Mouse (Mus musculus) thymus, postnatal 14 days (tissue): ENCODE data around the gene Pkp4.
"Not testable (repeated sequence)": the region's sequence is repeated elsewhere in the genome, so short reads cannot be mapped to it uniquely, and the experiment has no call there.

Experiments used
- DNase-seq: peaks from one replicate; pipeline ENCODE4 v3.0.0; 2021

Pkp4 gene

DNA sequence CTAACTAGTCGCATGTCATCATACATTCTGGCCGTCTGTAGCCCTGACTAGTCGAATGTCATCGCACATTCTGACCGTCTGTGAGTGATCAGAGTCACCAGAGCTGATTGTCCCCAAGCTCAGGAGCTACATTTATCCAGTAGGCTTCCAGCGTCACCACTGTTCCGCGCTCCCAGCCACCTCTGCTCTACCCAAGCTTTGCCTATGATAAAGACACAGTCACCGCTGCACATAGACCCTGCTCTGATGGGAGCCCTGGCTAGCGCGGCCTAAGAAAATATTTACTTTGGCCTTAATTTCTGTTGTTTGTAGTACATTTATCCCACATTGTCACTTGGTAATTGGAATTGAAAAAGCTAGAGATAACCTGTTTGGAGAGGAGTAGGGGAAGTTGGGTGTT is 183.2 kb downstream of the Pkp4 start:
- no peak for DNase-seq

DNA sequence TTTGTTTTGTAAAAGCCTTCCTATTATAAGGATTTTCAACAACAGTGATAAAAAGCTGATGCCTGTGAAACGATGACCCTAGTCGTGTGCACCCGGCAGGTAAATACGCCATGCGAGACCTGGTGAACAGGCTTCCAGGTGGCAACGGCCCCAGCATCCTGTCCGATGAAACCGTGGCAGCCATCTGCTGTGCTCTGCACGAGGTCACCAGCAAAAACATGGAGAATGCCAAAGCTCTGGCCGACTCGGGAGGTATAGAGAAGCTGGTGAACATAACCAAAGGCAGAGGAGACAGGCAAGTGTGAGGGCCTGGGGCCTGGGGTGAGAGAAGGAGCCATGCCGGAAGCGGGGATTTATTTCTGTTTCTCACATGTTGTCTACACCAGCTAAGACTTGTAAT is 184.0 kb downstream of the Pkp4 start:
- no peak for DNase-seq

DNA sequence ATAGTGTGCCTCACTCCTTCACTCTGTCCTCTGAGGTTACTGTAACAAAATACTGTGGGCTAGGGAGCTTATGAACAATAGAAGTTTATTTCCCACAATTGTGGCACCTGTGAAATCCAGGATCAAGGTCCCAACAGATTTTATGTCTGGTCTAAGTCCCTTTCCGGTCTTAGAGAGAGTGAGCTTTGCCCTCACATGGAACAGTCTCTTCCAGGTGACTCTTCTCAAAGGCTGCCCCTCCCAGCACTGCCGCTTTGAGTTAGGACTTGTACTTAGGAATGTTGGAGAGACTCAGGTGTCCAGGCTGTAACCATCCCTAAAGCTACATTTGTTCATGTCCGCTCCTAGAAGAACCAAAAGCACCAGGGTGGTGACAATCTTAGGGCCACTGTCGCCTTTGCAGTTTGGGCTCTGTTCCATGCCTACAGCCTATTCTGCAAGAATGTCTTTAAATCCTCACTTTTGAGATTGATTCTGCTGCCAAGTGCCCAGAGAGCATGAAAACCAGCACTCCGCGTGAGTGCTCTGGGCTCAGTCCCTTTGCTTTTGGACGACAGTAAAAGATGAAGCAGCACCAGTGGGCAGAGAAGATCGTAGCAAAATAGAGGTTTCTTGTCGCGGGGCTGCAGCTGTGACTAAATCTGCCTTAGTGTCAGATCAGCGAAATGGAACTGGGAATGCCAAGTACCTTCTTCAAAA is 184.6 kb downstream of the Pkp4 start:
- DNase-seq, result no peak

DNA sequence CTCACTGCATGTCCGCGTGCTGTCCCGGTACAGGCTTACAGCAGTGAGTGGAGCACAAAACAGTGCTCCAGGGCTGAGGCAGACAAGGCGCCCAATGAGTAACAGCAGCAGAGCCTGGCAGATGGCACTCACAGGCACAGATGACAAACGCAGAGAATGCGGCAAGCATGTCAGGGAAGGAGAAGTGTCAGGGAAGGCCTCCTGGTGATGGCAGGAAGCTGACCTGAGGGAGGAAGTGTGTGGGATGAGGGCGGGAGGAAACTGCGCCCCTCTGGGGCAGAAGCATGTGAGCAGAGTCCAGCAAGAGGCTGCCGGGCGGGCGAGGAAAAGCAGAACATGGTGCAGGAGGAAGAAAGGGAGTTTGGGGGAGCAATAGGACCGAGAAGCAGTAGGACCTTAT is 185.8 kb downstream of the Pkp4 start:
- no peak for DNase-seq

DNA sequence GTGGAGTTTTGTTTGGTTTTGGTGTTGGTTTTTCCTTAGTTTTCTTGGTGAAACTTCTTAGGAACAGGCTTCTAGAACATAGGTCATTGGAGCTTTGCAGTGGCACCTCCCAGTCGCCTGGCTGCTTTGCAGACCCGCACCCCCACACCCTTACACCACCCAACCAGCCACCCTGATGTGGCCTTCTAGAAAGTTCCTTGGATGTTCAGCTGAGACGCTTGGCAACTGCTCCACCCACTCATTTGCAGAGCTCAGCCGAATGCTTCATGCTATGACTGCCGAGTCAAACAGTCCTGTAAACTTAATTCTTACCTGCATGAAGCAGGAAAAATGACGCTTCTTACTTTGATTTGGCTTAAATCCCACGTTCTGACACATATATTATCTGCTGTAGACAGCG is 187.9 kb downstream of the Pkp4 start:
- DNase-seq, result no peak

DNA sequence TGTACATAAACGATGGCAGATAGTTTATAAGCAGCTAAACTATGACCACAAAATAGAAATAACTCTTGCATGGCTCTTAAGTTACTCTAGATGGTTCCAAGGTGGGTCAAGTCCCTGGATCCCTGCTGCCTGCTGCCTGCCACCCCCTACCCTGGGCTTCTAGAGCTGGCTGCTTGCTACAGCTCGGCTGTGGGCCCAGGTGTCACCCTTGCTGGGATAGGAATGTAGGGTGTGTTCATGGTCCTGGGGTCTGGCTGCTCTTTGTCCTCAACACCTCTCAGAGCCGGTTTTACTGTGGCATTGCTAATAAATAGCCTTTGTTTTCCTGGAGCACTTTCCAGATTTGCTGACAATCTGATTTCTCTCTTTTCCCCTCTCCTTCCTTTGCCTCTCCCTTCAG is 189.4 kb downstream of the Pkp4 start:
- no peak for DNase-seq

DNA sequence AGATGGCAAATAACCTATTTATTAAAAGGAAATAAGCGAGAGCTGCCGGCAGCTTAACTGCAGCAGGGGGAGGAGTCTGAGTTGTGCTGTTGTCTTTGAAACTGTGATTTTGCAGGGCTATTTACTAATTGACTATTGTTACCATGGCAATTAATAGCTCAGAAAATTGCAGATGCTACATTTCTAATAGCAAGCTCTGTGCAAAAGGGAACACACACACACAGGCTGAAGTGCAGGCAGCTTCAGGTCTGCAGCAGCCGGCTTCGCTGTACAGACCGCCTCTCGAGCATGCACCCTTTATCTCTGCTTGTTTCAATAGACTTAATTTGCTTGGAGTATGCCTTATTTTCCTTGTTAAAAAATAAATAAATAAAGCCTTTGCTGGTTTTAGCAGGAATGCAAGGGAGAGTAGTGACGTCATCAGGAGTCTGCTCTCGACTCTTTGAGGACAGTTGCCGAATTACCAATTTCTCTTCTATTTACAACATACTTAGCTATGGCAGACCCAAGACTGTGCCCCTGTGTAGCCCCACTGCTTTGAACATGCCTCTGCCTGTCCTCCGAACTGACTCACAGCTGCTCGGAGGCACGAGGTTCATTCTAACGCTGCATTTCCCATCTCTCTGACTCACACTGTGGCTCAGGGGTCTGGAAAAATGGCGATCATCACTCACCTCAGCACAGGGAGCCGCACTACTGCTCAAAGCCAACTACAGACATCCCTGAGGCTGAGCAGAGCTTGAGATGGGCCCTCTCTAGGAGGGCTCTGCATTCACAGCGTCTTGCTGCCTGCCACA is 190.9 kb downstream of the Pkp4 start:
- no peak for DNase-seq

DNA sequence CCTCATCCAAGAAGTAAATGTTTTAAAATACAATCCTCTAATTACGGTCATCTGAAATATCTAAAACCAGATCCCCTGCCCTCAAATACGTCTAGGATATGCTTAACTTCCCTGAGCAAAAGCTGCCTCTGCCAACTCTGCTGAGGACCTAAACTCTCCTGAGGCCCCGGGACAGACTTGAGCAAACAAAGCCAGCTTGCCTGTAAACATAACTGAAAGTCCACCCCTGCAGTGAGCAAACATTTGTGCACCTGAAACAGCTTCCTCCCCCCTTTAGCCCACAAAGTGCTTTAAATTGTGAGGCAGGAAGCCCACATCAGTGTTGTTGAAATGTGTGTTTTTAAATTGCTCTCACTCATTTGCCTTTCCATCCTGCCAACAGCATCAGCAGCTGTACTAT is 193.2 kb downstream of the Pkp4 start:
- DNase-seq, result no peak

DNA sequence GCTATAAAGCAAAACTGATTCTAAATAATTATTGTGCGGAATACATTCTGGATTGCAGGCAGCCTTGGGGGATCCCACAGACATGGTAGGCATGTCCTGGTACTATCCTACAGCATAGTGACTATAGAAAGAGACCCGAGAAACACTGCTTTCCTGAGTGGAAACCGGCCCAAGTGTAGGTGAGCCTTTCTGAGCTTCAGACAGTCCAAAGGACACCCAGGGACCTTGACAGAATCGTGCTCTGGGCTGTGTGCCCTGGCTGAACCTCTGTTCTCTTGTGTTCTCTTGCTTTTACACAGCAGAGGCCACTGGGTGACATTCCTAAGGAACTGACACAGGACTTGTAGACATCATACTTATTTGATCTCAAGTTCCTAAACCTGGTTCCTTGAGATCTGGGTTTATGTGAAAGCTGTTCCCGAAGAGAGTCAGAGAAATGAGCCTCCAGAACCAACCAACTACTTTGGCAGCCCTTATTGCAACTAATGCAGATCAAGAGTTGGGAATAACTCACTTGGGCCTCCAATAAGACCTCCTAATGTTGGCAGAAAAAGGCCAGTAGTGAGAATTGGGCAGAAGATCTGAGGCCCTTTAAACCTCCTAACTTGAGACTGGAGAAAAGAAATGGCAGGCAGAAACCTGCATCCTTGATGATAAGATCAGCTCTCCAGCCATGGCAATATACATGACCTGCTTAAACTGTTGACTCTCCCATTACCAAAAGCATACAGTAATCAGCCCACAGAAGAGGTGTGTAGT is 195.1 kb downstream of the Pkp4 start:
- no peak for DNase-seq

DNA sequence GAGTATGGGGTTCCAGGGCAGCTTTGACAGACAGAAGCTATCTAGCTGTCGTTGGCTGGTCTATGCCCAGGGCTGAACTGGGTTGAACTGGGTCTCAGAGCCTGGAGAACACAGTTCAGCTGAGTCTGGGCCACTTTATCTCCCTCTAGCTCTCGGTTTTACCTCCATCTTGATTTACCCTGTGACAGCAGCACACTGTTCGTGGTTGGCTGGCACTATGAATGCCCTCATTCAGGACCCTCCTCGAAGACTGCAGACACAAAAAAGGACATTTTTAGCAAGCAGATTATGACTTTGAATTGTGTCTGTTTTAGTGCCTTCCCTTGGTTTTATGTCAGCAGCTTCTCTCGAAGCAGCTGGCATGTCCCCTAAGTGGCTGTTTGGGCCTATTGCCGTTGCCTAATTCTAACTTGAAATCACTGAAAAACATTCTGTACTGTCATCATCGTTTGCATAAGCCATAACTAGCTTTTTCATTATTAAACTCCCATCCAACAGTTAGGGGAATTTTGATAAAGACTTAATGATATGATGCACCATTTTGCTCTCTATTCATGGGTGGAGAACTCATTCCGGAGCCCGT is 199.2 kb downstream of the Pkp4 start:
- DNase-seq, result no peak

DNA sequence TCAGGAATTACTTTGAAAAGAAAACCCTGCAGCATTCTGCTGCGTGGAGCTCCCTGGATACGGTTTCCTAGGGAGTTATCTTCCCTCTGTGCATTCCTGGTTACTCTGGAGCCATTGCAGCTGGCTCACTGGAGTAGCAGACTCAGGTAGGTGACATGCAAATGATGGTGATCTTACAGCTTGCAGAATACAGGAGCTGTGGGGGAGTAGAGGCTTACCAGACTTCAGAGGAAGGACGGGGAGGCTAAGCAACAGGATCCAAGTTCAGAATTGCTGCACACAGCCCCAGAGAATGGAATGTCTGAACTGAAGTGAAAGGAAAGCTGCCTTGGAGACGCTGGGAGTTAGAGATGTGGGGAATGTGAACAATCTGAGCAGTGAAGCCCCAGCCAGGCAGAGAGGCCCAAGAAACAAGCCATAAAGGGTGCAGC is 200.7 kb downstream of the Pkp4 start:
- DNase-seq, result no peak

DNA sequence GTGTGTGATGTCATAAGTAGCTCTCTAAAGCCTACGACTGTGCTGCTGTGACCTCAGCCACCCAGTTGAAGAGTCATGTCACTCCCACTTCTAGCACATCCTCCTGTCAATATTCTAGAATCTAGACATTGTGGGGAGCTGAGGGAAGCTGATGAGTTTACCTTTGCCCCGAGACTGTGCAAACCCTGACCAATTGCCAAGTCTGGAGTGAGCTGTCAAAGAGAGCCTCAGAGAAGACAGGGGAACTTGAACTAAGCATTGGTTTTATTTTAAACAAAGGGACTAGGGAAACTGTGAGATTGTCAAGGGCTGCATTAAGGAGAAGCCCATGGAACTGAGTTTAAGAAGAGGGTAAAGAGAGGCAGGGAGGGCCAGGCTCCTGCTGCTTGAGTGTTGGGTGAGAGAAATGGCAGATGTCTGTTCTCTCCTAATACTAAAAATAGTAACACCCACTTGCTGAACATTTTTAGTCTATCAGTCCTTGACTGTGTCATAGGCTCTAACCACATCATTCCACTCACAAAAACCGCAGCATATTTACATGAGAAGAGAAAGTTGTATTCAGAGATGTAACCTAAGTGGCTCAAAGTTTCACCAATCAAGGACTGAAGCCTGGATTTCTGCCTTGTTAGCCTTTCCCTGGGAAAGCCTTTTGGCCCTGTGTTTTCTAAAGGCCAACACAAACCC is 203.6 kb downstream of the Pkp4 start:
- DNase-seq, result no peak

DNA sequence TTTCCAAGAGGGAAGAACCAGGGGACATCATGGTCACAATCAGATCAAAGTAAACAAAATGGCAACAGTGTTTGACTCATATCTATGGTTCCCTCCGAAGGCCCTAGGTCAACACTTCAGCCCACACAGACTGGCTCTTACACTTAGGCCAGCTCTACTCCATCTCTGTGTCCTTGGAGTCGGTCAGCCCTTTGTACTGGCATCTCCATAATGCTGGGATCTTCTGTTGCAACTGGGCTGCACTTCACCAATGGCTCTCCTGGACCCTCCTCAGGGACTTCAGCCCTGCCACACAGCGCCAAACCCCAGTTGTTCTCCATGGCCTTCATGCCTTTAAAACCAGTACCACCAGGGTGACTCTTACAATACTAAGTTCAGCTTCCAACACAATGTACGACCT is 206.5 kb downstream of the Pkp4 start:
- DNase-seq, result no peak

DNA sequence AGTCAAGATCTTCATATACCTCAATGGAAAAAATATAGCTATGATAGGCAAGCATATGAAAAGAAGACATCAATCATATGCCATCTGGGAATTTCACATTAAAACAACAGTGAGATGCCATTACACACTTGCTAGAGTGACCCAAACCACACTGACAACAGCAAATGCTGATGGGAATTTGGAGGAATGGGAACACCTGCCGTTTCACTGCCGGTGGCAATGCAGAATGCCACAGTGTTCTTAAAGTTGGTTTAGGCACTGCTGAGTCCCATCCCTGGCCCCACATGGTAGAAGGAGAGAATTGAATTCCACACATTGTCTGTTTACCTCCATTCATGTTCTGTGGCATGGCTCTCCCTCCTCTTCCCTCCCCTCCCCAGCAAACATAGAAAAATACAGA is 212.5 kb downstream of the Pkp4 start:
- no peak for DNase-seq

DNA sequence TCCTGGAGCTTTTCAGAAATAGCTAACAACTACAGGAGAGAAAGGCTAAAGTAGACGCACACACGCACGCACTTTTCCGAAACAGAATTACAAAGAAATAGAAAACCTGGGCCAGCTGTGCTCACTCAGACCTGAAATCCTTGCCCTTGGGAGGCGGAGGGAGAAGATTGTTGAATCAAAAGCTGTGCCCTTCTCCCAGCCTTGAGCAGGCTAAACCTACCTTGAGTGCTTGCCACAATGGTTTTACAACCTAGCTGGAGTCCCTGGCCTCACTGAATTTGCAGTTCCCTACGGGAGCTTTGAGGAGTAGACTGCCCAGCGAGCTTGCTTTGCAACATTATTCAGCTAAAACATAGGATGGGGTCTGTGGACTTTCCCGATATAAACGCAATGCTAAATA is 217.4 kb downstream of the Pkp4 start:
- DNase-seq, result no peak

DNA sequence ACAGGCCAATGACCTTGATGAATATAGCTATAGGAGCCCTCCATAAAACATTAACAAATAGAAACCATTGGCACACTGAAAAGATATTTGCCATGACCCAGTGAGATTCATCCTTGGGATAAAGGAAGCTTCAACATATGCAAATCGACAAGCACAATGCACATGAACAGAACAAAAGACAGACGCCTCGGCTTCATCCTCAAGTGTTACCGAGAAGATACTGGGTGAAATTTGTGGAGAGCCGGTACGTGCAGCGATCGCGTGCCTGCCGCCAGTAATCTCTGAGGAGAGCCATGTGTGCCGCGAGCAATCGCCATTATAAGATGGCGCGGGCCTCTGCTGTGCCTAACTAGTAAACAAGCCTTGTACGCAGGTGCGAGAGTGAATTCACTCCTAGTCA is 218.2 kb downstream of the Pkp4 start:
- not testable (repeated sequence) for DNase-seq

DNA sequence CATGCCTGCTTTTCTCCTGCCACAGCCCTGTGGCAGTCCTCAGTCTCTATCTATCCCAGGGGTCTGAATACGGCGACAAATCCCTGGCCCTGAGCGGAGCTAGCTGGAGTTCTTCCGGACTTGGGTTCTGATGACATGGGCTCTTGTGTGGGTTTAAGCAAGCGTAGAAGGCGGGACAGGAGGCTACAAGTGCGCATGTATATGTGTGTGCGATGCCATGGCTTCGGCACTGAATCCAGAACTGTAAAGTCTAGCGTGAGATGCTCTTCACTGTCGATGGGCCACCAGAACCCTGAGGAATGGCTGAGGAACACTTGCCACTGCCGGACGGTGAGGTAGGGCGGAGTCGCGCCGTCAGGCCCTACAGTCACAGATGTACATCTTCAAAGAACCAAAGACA is 222.6 kb downstream of the Pkp4 start:
- no peak for DNase-seq

DNA sequence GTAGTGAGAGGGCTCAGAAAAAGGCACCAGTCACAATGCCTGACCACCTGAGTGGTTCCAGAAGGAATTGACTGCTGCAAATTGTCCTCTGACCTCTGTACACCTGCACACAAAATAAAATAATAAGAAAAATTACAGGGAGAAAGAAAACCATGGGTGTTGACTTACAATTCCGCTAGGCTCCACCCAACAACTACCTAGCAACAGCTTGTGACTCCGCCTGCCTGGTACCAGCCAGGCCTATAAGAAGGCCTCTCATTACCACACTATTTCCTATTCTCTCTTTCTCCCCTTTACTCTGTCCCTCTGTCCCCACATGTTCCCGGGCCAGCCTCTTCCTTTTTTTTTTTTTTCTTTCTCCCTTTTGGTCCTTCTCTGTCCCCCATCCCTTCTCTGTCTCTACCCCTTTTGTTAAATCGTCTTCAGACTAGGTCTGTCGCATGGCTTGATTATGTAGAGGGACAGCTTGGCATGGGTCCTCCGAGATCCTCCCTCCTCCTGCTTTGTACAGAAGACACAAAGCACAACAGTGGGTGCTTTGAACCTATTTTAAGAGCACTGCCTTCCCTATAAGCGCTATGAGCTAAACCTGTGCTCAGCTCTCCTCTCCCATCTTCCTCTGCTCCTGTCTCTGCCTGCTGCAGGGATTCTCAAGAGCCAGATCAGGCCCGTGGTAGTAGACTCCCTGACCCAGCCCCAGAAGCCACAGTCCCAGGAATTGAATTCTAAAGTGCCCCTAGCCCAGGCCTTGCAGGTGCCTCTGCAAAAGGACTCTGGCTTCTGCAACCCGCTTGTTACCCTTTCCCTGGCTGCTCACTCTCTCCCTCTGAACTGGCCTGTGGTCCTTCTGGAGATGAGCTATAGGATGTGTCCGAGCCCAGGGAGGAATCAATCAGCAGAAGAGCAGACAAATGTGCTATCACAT is 223.5 kb downstream of the Pkp4 start:
- DNase-seq, result no peak

DNA sequence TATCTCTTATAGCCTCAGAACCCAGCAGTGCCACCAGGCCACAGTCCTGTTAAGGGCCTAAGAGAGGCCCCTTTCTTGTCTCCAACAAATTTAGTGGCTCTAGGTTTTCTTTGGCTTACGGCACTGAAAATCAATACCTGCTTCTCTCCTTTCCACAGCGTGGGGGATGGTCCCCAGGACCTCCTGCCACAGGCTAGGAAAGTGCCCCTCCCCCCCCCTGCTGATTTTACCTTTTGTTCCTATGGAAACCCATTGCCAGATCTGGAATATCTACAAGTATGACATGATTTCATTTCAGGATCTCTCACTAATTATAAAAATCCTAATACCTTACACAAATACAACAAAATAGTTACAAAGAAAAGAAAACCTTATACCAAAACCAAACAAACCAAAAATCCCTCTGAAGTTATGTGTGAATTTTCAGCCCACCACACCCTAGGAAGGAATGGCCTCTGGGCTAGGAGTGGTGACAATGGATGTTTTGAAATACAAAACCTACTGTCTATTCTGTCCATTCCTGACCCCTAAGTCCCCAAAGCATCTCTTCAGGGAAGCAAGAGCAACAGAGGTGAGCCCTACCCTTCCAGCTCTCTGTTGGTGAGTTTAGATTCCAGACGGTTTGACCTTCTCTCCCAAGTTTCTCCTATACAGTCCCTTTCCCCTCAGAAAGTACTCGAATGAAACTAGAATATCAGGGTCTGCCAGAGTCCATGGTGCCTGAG is 224.7 kb downstream of the Pkp4 start:
- DNase-seq, result no peak

DNA sequence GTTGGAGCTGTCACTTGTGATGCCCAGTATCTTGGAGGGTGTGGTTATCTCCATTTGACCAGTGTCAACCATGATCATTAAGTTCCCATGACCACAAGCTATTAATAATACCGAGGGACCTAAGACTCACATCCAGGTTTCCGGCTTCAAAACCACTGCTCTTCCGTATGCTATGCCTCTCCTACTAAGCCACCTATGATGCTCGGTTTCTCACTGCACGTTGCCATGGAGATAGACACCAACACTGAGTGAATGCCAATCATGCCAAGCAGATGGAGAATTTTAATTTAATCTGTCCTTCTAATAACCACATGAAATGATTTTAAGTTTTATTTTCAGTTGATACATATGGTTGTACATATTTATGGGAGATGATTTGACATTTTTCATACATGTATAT is 229.3 kb downstream of the Pkp4 start:
- no peak for DNase-seq

DNA sequence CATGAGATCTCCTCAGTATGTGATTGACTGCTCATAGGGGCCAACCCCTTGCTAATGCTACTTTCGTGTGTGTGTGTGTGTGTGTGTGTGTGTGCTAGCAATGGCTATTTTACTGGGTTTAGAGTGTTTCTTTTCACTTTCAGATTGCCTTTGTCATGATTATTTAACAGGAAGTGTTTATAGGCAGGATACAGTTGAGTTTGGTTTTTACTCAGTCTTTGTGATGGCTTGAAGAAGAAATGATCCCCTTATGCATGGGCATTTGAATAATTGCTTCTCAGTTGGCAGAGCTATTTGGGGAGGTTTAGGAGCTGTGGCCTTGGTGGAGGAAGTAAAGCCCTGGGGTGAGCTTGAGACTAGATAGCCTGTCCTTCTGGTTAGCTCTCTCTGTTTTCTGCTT is 232.5 kb downstream of the Pkp4 start:
- DNase-seq, result no peak
